Mouse (Mus musculus) gastrocnemius, adult 2 months (tissue): ENCODE measurements around the gene Scel. TPM values are rescaled to one million over a fixed set of nuclear protein-coding genes. Genes with fewer than 3 reads are reported as not detected.
A peak's percentile ranks its signal among the peaks of the same experiment; 100 is the strongest.
"Not testable (repeated sequence)": the region's sequence is repeated elsewhere in the genome, so short reads cannot be mapped to it uniquely, and the experiment has no call there.

Experiments
- DNase-seq: peaks from one replicate; pipeline ENCODE4 v3.0.0; 2022
- H3K27ac ChIP-seq: fragments of 200-600 bp; 2 replicates; pipeline ENCODE4 v1.8.1; 2022; ENCODE audit warnings: mild to moderate bottlenecking
- H3K4me3 ChIP-seq: fragments of 200-600 bp; 2 replicates; pipeline ENCODE4 v1.8.1; 2022; ENCODE audit warnings: mild to moderate bottlenecking, moderate library complexity
- CTCF ChIP-seq: fragments of 200-600 bp; IDR thresholded peaks from 2 replicates; pipeline ENCODE4 v1.8.1; 2022; ENCODE audit warnings: antibody characterized with exemption, mild to moderate bottlenecking, moderate library complexity
- intact Hi-C: fragments of 180-260 bp; cut with DNase I; formaldehyde crosslinking; loops from one replicate; pipeline ENCODE4 v1.15.1; 2025
- long read RNA-seq, 2 experiments: library from polyadenylated mRNA; stranded (forward); transcript quantifications; one replicate each; pipeline ENCODE4 v2.0.0; 2021
- total RNA-seq, 2 experiments: library from RNA; stranded (reverse); gene quantifications; 2 replicates each; pipeline ENCODE4 v1.2.3; 2021

Gene Scel
- total RNA-seq, result under 1 TPM; 0.10 to 0.20 TPM
- long read RNA-seq, experiment 1, result 0 reads
- long read RNA-seq, experiment 2, result 0 reads

DNA sequence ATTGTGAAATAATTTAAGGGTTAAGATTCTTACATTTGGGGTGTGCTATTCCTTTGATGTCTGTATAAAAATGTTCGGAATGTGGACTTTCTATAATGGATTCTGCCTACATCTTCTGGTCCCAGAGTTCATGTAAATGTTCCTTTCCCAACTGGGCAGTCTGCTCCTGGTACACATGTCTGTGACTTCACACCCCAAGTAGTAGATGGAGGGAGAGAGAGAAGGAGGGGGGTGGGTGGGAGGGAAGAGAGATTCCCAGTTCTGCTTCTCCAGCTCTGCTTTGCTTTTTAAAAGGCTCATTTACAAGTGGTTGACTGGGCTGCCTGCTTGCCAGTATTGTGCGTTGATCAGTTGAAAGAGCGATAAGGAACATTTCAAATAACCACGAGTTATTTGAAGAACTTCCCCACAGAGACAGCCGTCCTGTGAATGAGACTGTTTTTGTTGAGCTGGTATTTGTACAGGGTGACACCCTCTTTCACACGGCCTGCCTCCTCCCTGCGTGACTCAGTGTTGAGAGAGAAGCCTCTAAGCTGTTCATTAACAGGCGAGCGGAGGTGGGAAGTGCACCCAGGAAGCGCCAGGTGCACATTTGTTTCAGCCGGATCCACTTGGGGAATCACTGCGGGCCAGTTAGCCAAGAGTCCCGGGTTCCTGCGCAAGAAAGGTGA lies at the start of gene Scel:
Gene Scel (plus strand): TSS at position 541 of the 671 bp plus-strand sequence.
- Histone ChIP-seq H3K4me3 (0 out of 2 replicates have a peak within 1 kb of the TSS, but pooled peaks have one; percentile 9), H3K27ac (no peak within 1 kb of the TSS)

DNA sequence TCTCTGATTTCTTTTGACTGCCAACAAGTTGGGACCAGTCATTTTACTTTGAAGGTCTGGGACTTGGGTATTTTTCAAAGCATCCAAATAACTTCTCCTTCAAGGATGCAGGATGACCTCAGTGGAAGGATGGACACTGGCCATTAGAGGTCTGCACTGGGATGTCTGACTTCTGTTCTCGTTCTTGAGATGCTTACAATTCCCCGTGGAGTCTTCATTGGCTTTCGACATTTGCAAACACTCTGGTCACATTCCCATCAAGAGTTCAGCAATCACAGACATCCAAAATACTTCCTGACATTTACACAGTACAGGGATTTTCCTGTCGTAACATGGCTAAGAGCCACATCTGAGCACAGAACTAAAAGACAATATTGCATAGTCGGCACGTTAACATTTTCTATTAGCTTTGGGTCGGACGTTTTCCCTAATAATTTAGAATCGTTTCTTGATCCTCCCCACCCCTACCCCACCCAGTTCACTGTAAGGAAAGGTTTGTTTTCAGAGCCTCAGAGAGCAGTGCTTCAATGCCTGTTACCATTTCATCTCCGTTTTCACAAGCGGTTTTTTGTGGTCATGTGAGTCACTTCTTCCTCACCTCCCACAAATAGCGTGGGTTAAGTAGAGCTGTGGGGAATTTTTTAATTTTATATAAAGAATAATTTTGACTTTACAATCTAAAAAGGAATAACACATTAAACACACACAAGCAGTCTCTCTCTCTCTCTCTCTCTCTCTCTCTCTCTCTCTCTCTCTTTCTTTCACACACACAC lies 44.3 kb upstream of the Scel start:
- Histone ChIP-seq H3K4me3 (peak overlapping the region; percentile 67), H3K27ac (peak overlapping the region; percentile 91)
- intact Hi-C loops, result loop anchor here (2.0 kb wide), 1 partner anchor 120 kb away; no protein-coding TSS in a partner anchor
- no peak for TF ChIP-seq CTCF
- DNase-seq, result peak; percentile 39

More for the DNA sequence above, at the start of gene Scel:
- DNase-seq, result no peak
- intact Hi-C loops, result no loop called here
- no peak for TF ChIP-seq CTCF

DNA sequence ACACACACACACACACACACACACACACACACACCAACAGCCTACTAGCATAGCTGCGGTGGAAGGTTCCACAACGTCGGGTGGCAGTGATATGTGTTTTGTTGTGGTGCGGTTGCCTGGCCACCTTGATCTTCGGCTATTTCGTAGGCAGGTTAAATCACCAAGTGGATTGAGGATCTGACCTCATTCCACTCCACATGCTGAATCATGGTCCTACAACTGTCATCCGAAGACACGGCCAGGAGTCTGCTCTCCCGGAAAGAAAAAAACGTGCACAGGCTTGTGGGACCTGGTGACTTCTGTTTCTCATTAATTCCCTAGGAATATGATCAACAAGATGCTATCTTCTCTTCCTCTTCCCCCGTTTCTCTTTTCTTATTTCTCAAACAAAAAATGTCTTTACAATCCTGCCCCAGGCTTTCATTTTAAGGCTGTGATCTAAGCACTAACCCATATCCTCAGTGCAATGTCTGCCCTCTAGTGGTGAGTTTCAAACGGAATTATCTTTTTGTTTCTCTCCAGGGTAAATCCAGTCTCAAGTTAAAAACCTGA lies 43.6 kb upstream of the Scel start:
- intact Hi-C loops, result loop anchor here (2.0 to 5.0 kb wide), 2 partner anchors 121 to 197 kb away; no protein-coding TSS in a partner anchor
- TF ChIP-seq CTCF, result peak; percentile 88
- DNase-seq, result peak; percentile 70
- peak overlapping the region; percentile 67 for H3K4me3 ChIP-seq
- peak overlapping the region; percentile 91 for H3K27ac ChIP-seq

DNA sequence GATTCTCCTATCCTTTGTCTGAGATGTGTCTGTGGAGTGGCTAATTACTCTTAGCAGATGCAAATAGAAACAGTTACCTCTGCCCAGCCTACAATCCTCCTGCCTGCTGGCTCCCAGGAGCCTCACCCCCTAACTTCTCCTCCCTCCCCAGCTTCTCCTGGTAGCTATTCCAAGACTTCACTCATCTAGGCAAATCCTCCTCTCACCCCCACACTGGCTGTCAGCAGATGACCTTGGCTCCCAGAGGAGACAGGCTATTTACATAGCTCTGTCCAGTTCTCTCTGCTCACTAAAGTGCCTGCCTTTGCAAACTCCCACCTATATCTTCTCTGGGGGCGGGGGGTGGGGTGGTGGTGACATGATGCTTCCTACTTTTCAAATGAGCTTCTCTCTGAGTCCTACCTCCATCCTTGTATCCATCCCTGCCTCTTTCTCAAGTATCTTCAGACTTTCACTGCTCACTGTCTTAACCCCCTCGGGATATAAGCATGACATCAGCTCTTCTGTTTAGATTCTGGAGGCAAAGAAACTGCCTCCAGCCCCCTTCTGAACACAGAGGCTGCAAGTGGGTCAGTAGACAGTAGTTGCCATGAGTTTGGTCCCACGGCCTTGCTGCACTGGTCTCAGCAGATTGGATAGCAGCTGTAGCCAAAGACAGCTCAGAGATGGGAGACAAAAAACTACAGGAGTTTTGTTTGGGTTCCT lies 41.9 kb upstream of the Scel start:
- intact Hi-C loops, result loop anchor here (5.0 kb wide), 1 partner anchor 199 kb away; no protein-coding TSS in a partner anchor
- no peak overlapping the region for H3K4me3 ChIP-seq
- no peak for DNase-seq
- no peak for TF ChIP-seq CTCF
- peak overlapping the region; percentile 91 for H3K27ac ChIP-seq

- Histone ChIP-seq H3K4me3 (no peak overlapping the region), H3K27ac (peak overlapping the region; percentile 58)
- intact Hi-C loops, result loop anchor here (5.0 kb wide), 1 partner anchor 200 kb away; no protein-coding TSS in a partner anchor
- TF ChIP-seq CTCF, result no peak
- DNase-seq, result peak; percentile 61
Observed at GRCm38 (mm10) chr14:103471806-103472553, 41.2 kb upstream of the Scel start.

DNA sequence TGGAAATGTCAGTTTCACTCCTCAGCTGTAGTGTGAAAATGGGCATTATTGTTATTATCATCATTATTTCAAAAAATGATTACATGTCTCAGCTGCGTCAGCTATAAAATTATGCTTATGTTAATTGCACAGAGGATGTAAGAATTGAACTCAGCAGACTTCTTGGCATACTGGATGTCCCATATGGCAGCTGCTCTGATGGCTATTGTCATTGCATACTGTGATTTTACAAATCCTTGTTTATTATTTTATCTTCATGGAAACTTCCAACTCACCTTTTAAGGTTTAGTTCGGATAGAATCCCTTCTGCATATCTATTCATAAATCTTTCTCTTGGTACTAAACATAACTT lies 40.6 kb upstream of the Scel start:
- no peak overlapping the region for H3K4me3 ChIP-seq
- TF ChIP-seq CTCF, result no peak
- intact Hi-C loops, result loop anchor here (5.0 kb wide), 1 partner anchor 200 kb away; no protein-coding TSS in a partner anchor
- peak overlapping the region; percentile 58; the same call in 1 of the 2 replicates for H3K27ac ChIP-seq
- no peak for DNase-seq

DNA sequence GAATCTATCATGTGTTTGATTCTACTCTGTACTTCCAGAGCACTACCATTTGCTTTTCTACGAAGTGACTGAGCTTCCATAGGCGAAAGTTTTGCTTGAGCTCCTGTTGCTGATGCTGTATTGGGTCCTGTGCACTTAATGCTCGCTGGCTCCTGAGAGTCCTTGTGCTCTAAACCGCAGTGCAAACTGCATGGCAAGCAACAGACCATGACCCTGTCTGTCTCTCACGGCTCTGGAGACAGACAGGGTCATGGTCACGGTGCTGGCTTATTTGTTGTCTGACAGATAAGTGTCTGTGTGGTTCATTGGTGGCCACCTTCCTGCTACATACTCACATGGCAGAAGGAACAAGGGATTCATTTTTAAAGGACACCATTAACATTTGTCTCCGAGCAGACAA lies 37.8 kb upstream of the Scel start:
- no peak overlapping the region for H3K27ac ChIP-seq
- DNase-seq, result no peak
- TF ChIP-seq CTCF, result no peak
- H3K4me3 ChIP-seq, result no peak overlapping the region
- intact Hi-C loops, result no loop called here

DNA sequence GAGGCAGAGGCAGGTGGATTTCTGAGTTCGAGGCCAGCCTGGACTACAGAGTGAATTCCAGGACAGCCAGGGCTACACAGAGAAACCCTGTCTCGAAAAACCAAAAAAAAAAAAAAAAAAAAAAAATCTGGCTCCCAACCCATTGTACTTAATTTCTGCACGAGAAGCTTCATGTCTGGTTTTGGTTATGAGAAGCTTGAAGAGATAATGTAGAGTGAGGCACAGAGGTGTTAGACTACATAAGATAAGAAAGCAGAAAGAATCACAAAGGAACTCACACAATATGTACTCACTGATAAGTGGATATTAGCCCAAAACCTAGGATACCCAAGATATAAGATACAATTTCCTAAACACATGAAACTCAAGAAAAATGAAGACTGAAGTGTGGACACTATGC lies 36.9 kb upstream of the Scel start:
- DNase-seq, H3K4me3 ChIP-seq, intact Hi-C loops, H3K27ac ChIP-seq: not testable (repeated sequence)

DNA sequence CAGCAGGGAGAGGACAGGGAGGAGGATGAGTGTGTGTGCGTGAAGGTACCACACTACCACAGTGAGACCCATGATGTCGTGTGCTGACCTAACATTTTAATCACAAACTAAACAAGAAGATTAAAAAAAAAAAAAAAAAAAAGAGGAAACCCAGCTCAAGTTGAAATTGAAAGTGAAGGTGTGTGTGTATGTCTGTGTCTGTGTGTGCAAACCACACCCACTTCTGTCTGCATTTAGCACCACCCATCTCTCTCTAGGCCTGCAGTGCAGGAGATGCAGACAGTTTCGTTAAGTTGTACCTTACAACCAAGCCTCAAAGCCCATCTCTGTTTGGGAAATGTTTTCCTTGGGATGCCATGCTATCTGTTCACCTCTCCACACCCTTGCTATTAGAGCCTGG lies 35.9 kb upstream of the Scel start:
- TF ChIP-seq CTCF, result no peak
- Histone ChIP-seq H3K27ac (peak overlapping the region; percentile 28; the same call in 1 of the 2 replicates), H3K4me3 (no peak overlapping the region)
- DNase-seq, result no peak
- intact Hi-C loops, result no loop called here

DNA sequence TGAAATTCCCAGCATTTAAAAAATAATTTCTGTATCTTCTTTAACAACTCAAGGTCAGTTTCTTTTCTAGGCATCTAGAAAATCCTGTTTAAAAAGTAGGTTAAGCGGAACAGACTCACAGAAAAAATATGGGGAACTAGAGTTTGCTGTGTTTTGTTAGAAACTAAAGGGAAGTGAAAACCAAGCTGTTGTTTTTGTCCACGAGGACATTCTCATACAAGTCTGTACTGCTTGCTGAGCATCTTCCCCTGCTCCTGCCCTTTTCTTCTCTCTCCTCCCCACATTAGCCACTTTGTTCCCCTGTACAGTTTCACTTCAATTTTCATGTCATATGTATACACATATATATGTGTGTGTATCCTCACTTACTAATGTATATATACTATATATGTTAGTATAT lies 35.2 kb upstream of the Scel start:
- TF ChIP-seq CTCF, result no peak
- Histone ChIP-seq H3K27ac (peak overlapping the region; percentile 28; the same call in 1 of the 2 replicates), H3K4me3 (no peak overlapping the region)
- intact Hi-C loops, result no loop called here
- DNase-seq, result no peak

GRCm38 (mm10) chr14:103479446-103479845 lies 33.7 kb upstream of the Scel start:
- intact Hi-C loops, result no loop called here
- peak; percentile 30; the same call in 1 of the 2 replicates for TF ChIP-seq CTCF
- H3K27ac ChIP-seq, result no peak overlapping the region
- H3K4me3 ChIP-seq, result no peak overlapping the region
- no peak for DNase-seq
